ENCODE assay signal across 8 mouse cellular contexts in the genomic region with DNA sequence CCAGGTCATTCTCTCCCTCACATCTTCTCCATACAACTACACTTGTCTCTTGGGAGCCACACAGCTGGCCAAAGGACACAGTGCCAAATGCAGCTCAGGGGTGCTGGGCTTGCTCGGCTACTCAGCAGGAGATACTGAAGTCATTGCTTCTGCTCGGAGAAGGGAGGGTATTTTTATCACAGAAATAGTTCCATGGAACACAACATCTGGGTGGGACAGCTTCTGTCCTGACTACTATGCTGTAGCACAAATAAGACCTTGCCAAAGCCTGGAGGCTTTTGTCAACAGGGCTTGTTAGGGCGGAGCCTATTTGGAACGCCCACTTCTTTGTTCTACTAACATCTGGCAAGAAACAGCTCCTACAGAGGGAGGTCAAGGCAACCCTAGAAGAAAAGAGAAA. TPM values are rescaled to one million over a fixed set of nuclear protein-coding genes. Genes with fewer than 3 reads are reported as not detected.
DNase-seq lines count a peak whose midpoint lies in the region; ATAC-seq lines count a peak whose summit lies in the region.

No protein-coding gene starts in this region.

- no peaks in the 10 kb centered on the region for H3K36me3 ChIP-seq in hindbrain, embryonic 15.5 days
- no peaks in the 10 kb centered on the region for H3K36me3 ChIP-seq in neural tube, embryonic 11.5 days (ENCODE audit: control insufficient read depth, insufficient read depth, low read length)
- H3K36me3 ChIP-seq in forebrain, embryonic 15.5 days: no peaks in the 10 kb centered on the region

- H3K9ac ChIP-seq in hindbrain, embryonic 15.5 days: no peak overlapping the region
- no peak overlapping the region for H3K9ac ChIP-seq in neural tube, embryonic 11.5 days (ENCODE audit: low read length)
- no peak overlapping the region for H3K9ac ChIP-seq in forebrain, embryonic 15.5 days (replicated peaks)

- H3K4me3 ChIP-seq in hindbrain, embryonic 15.5 days: no peak overlapping the region
- H3K4me3 ChIP-seq in neural tube, embryonic 11.5 days (ENCODE audit: low read depth, low read length): no peak overlapping the region
- no peak overlapping the region for H3K4me3 ChIP-seq in forebrain, embryonic 15.5 days

- no peak for ATAC-seq in hindbrain, embryonic 15.5 days (ENCODE audit: low FRiP score, low read depth)
- ATAC-seq in neural tube, embryonic 11.5 days (ENCODE audit: insufficient read depth, low FRiP score, low TSS enrichment): no peak
- ATAC-seq in forebrain, embryonic 15.5 days (replicated peaks): no peak

- no peaks in the 10 kb centered on the region for H3K9me3 ChIP-seq in hindbrain, embryonic 15.5 days
- no peaks in the 10 kb centered on the region for H3K9me3 ChIP-seq in neural tube, embryonic 11.5 days (ENCODE audit: control insufficient read depth, low read length)
- H3K9me3 ChIP-seq in forebrain, embryonic 15.5 days: no peaks in the 10 kb centered on the region

- intact Hi-C loops in left cerebral cortex, postnatal 14 days (cut with DNase I): no loop called here

- H3K4me2 ChIP-seq in hindbrain, embryonic 15.5 days: no peak overlapping the region
- no peak overlapping the region for H3K4me2 ChIP-seq in neural tube, embryonic 11.5 days (ENCODE audit: low read depth)
- no peak overlapping the region for H3K4me2 ChIP-seq in forebrain, embryonic 15.5 days (replicated peaks)

- no peaks in the 10 kb centered on the region for H3K27me3 ChIP-seq in hindbrain, embryonic 15.5 days
- H3K27me3 ChIP-seq in neural tube, embryonic 11.5 days (ENCODE audit: control insufficient read depth, insufficient read depth, low read length): no peaks in the 10 kb centered on the region
- H3K27me3 ChIP-seq in forebrain, embryonic 15.5 days: no peaks in the 10 kb centered on the region

- H3K4me1 ChIP-seq in hindbrain, embryonic 15.5 days (replicated peaks): peaks cover 10% of the 10 kb centered on the region; the same call in 1 of the 2 replicates
- peaks cover 11% of the 10 kb centered on the region for H3K4me1 ChIP-seq in neural tube, embryonic 11.5 days (ENCODE audit: control insufficient read depth, insufficient read depth, low read length)
- H3K4me1 ChIP-seq in forebrain, embryonic 15.5 days: no peaks in the 10 kb centered on the region; the same call in 1 of the 2 replicates

- peak; percentile 10 to 21 for DNase-seq in left cerebral cortex, postnatal 14 days (ENCODE audit: low spot score in 2 of 2)
- no peak for DNase-seq in left cerebral cortex, adult 8-10 months (ENCODE audit: low spot score in 2 of 2)
- peak; percentile 46 for DNase-seq in forelimb bud, embryonic 11.5 days (ENCODE audit: low read depth, low spot score)
- peak; percentile 29 for DNase-seq in neural tube, embryonic 11.5 days (ENCODE audit: low spot score)
- DNase-seq in cerebellum, postnatal 4 days (ENCODE audit: low spot score in 2 of 2): no peak
- no peak for DNase-seq in thymus, postnatal 36 days

- WGBS in hindbrain, embryonic 15.5 days: 17% methylated on average over 4 of the region's 4 CpGs
- 14% methylated on average over 4 of the region's 4 CpGs for WGBS in neural tube, embryonic 11.5 days
- WGBS in forebrain, embryonic 15.5 days: 30% methylated on average over 4 of the region's 4 CpGs

- 0 out of 2 replicates have a peak overlapping the region, but pooled peaks have one; percentile 12 for H3K27ac ChIP-seq in hindbrain, embryonic 15.5 days (replicated peaks)
- H3K27ac ChIP-seq in neural tube, embryonic 11.5 days (ENCODE audit: low read depth, low read length): no peak overlapping the region
- no peak overlapping the region for H3K27ac ChIP-seq in forebrain, embryonic 15.5 days (replicated peaks)

RNA-seq across cellular contexts. Expression of gene Tln2, which starts 10.2 kb away (rescaled TPM):
- total RNA-seq in left cerebral cortex, postnatal 14 days (2021): 100 to 1,000 TPM; 119 to 122 TPM
- 100 to 1,000 TPM in 2 of 4 experiments, 10 to 100 TPM in 2; 87.9 to 106 (median 99.3) TPM for total RNA-seq in left cerebral cortex, adult 8-10 months (2022)
- 32.6 and 38.3 TPM in 2 replicates for polyA plus RNA-seq in hindbrain, embryonic 15.5 days (2015; fragmentation: Nextera tagmentation; extraction: Ambion mirVana)
- 14.6 and 17.5 TPM in 2 replicates for polyA plus RNA-seq in neural tube, embryonic 11.5 days (2014; fragmentation: Nextera tagmentation; extraction: Ambion mirVana)
- 17.5 and 17.9 TPM in 2 replicates for polyA plus RNA-seq in forebrain, embryonic 15.5 days (2015; fragmentation: Nextera tagmentation; extraction: Ambion mirVana)

Comparison
In these comparisons a context has a peak if more than half of its experiments do, and no peak if none do; other contexts are left out.
1. DNase-seq: peak in left cerebral cortex, postnatal 14 days (2 of 2), forelimb bud, embryonic 11.5 days (single experiment) and neural tube, embryonic 11.5 days (single experiment); none in left cerebral cortex, adult 8-10 months (0 of 2), cerebellum, postnatal 4 days (0 of 2) and thymus, postnatal 36 days (0 of 2).